Mouse (Mus musculus): ENCODE measurements around the gene Rpusd3.

DNA sequence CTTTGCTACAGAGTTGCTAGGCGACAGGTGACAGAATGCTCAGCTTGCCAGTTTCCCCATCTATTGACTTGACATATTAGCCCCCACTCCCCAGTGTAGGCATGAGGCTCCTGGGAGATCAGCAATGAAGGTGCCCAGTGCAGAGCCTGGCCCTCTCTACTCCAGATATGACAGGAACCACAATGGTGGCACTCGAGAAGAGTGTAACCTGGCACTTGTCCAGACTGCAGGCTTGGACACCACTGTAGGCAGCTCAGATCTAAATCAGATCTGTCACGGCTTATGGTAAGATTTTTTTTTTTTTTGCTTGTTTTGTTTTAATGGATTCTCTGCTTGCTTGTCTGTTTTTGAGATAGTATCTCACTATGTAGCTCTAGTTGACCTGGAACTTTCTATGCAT is 14.5 kb upstream of the Rpusd3 start:
- TF ChIP-seq POLR2A (IDR thresholded peaks at IDR 0.05; ENCODE audit: control insufficient read depth in 1 of 2, insufficient read depth in 1 of 2, low read depth in 1 of 2, low read length in 2 of 2, poor library complexity in 1 of 2) (no peak), TCF12 (IDR thresholded peaks at IDR 0.05; ENCODE audit: low read depth, low read length) (no peak), CTCF (IDR thresholded peaks at IDR 0.05 in 2 of 3, conservative IDR thresholded peaks at IDR 0.05 in 1 of 3; ENCODE audit: control insufficient read depth in 1 of 3, insufficient read depth in 1 of 3, low read depth in 2 of 3, low read length in 3 of 3, poor library complexity in 1 of 3, severe bottlenecking in 1 of 3) (no peak), NRF1 (IDR thresholded peaks at IDR 0.05; ENCODE audit: insufficient read depth, low read depth, low read length, poor library complexity, severe bottlenecking) (no peak), ZNF384 (IDR thresholded peaks at IDR 0.05; ENCODE audit: low read depth, low read length) (0 out of 2 replicates have a peak, but pooled peaks have one; percentile 10), MYC (IDR thresholded peaks at IDR 0.05; ENCODE audit: low read depth, low read length) (no peak), MEF2A (IDR thresholded peaks at IDR 0.05; ENCODE audit: extremely low read depth, insufficient replicate concordance, low read depth, low read length, poor library complexity, severe bottlenecking) (no peak), EP300 (IDR thresholded peaks at IDR 0.05; ENCODE audit: low read depth in 1 of 2, low read length in 2 of 2) (no peak), MXI1 (IDR thresholded peaks at IDR 0.05; ENCODE audit: low read depth, low read length) (no peak), ELF1 (IDR thresholded peaks at IDR 0.05; ENCODE audit: low read depth, low read length) (no peak), HCFC1 (IDR thresholded peaks at IDR 0.05; ENCODE audit: low read depth, low read length) (no peak)

Measured in MEL (cell line).